Mouse (Mus musculus) Patski (cell line): ENCODE results near the gene Syt2. TPM values are rescaled to one million over a fixed set of nuclear protein-coding genes. Genes with fewer than 3 reads are reported as not detected.

Source experiments
- ATAC-seq: fragments of 100-300 bp; one replicate; pipeline ENCODE4 v1.8.0; 2021
- CTCF ChIA-PET: fragments of 350-600 bp; sonication (Branson Sonifier 250); formaldehyde crosslinking; loops from one replicate; lab custom pipeline; 2022; ENCODE audit warnings: inconsistent platforms; lab: Charles Lee
- POLR2A ChIA-PET: fragments of 350-600 bp; sonication (Branson Sonifier 250); formaldehyde crosslinking; loops from one replicate; lab custom pipeline; 2022; ENCODE audit warnings: antibody characterized with exemption, inconsistent platforms; lab: Charles Lee
- DNase-seq: peaks from one replicate; pipeline ENCODE4 v3.0.0-alpha.2; 2011; ENCODE audit warnings: low read depth, low spot score
- H3K27me3 ChIP-seq: fragments of 371-371 bp; one replicate; pipeline ENCODE4 v1.5.1; 2021
- CTCF ChIP-seq: fragments of 100-300 bp; IDR thresholded peaks from one replicate; pipeline ENCODE4 v1.5.1; 2021
- in situ Hi-C: fragments of 300-500 bp; cut with MboI; formaldehyde crosslinking; loops from 3 replicates; pipeline ENCODE4 v1.11.1; 2018; ENCODE audit warnings: low pct_unique_long_range_greater_than_20kb, mixed read lengths
- polyA plus RNA-seq: library from polyadenylated mRNA; unstranded; gene quantifications from one replicate; pipeline ENCODE4 v1.2.3, GENCODE M21; 2021

Syt2 gene
- polyA plus RNA-seq, 1 experiment from 2014 or later, result 0.37 TPM

DNA sequence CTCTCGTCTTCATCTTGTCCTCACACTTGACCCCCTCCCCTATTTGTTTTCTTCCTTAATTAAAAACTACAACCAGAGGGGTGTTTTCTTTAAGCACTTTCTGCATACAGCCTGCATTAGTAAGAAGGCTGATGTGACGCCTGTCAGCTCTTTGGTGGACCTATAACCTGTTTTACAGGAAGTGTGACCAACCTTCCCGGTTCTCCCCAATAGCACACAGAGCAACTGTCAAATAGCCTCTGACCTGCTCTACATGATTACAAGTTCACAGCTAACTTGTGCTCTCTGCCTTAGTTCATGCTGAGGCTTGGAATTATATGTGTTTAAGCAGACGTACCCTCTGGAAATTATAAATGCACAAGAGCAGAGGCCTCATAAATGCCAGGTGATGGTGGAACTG, 120.0 kb downstream of the Syt2 start:
- ATAC-seq (no peak), DNase-seq (no peak)
- CTCF ChIA-PET, result interaction anchor here (1.2 kb wide), 1 partner anchor 9 kb away, joined by 3 read pairs; no protein-coding TSS in a partner anchor
- H3K27me3 ChIP-seq, result no peaks in the 10 kb centered on the region
- no peak for TF ChIP-seq CTCF
- in situ Hi-C loops, result no loop called here
- POLR2A ChIA-PET, result no interaction called here

DNA sequence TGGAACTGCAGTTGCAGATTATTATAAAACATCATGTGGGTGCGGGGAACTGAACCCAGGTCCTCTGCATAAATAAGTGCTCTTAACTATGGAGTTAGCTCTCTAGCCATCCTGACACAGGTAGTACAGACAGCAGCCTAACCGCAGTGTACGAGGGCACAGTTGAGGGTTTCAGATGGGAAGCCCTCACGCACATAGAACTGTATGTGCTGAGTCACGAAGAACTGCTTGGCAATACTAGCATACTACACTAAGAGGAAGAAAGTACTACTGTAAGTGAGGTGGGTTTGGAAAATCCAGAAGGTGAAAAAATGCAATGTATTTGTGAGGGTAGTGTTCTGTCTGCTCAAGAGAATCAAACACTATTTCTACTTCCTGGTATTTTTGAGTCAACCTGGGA, 123.8 kb downstream of the Syt2 start:
- POLR2A ChIA-PET, result no interaction called here

DNA sequence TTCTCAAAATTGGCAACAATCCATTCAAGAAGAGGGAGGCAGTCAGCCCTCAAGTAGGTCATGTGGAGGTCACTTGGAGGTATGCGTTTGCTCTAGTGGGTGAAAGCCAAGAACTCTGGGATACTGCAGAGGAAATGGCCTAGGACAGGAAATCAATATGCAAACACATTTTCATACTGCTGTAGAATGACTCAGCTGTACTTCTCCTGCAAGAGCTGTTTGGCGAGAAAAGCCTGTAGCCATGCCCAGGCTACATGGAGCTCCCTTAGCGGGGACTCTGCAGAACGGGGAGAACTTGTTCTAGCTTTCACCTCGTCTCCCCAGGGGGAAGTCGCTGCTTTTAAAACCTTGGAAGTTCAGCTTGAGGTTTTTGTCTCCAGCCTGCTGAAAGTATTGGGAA, 124.9 kb downstream of the Syt2 start:
- ChIA-PET POLR2A (no interaction called here), CTCF (interaction anchor here (0.9 to 2.5 kb wide), 2 partner anchors 10 to 36 kb away, joined by 3 to 5 read pairs; no protein-coding TSS in a partner anchor)
- no peak for TF ChIP-seq CTCF
- in situ Hi-C loops, result no loop called here
- no peak for DNase-seq
- no peaks in the 10 kb centered on the region for H3K27me3 ChIP-seq
- no peak for ATAC-seq

More for the DNA sequence above, 123.8 kb downstream of the Syt2 start:
- no peaks in the 10 kb centered on the region for H3K27me3 ChIP-seq
- ATAC-seq (no peak), DNase-seq (no peak)
- CTCF ChIA-PET, result no interaction called here
- in situ Hi-C loops, result no loop called here
- TF ChIP-seq CTCF, result no peak

DNA sequence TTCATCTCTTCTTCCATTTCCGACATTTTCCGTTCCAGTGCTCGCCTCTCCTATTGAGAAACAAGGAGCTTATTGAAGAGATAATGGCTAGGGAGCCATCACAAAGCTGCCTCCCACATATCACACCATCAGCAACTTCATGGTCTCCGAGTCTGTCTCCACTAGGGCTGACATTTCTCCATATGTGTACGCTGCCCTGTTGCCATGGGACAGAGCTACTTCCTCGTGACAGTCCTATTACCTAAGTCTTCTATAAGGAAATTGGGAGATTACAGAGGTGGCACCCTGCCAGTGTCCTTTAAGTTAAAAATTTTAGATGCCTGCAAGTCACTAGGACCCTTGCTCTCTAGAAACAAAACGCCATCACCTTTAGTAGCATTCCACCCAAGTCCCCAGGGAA, 125.5 kb downstream of the Syt2 start:
- in situ Hi-C loops, result no loop called here
- ChIA-PET CTCF (interaction anchor here (0.7 to 2.5 kb wide), 3 partner anchors 11 to 53 kb away, joined by 3 to 5 read pairs (median 3); no protein-coding TSS in a partner anchor), POLR2A (no interaction called here)
- no peak for DNase-seq
- no peaks in the 10 kb centered on the region for H3K27me3 ChIP-seq
- ATAC-seq, result no peak
- TF ChIP-seq CTCF, result no peak

DNA sequence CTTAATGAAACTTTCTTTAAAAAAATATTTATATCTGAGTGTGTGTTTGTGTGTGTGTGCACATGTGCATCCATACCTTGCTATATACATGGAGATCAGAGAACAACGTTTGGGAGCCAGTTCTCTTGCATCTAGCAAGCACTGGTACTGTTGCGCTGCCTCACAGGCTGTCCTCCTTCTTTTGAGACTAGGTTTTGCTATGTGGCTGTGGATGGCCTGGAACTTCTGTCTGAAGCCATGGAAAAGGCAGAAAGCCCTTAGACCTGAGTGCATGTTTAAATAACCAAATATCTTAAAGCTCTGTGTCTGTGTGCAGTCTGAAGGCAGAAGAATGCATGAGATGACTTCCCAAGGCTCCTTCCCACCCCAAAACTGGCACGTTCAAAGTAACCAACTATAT, 126.3 kb downstream of the Syt2 start:
- no peaks in the 10 kb centered on the region for H3K27me3 ChIP-seq
- in situ Hi-C loops, result no loop called here
- POLR2A ChIA-PET, result interaction anchor here (0.6 to 1.2 kb wide), 2 partner anchors 11 to 187 kb away, joined by 3 read pairs; no protein-coding TSS in a partner anchor
- DNase-seq (no peak), ATAC-seq (no peak)
- no peak for TF ChIP-seq CTCF
- CTCF ChIA-PET, result interaction anchor here (0.8 to 2.5 kb wide), 3 partner anchors 12 to 27 kb away, joined by 3 to 5 read pairs (median 3); no protein-coding TSS in a partner anchor

DNA sequence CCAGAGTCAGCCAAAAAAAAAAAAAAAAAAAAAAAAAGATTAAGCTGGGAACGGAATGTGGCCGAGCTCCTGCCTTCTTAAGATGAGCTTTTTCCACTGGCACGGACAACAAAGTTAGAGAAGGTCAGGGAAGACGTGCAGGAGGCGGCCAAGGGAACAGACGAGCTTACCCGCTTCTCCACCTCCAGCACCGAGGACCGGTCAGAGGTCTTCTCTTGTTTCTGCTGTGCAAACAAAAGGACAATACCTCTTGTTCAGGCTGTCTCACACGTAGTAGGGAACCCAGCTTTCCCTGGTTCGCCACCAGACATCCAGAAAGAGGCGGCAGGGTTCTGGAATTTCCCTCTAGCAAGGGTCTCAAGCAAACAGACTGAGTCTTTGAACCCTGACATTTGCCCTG, 126.8 kb downstream of the Syt2 start:
- no peaks in the 10 kb centered on the region for H3K27me3 ChIP-seq
- CTCF ChIA-PET, result interaction anchor here (1.2 to 2.5 kb wide), 3 partner anchors 12 to 27 kb away, joined by 3 to 5 read pairs (median 3); no protein-coding TSS in a partner anchor
- no peak for ATAC-seq
- in situ Hi-C loops, result no loop called here
- no peak for TF ChIP-seq CTCF
- DNase-seq, result no peak
- POLR2A ChIA-PET, result interaction anchor here (0.6 to 1.2 kb wide), 2 partner anchors 11 to 186 kb away, joined by 3 read pairs; no protein-coding TSS in a partner anchor

DNA sequence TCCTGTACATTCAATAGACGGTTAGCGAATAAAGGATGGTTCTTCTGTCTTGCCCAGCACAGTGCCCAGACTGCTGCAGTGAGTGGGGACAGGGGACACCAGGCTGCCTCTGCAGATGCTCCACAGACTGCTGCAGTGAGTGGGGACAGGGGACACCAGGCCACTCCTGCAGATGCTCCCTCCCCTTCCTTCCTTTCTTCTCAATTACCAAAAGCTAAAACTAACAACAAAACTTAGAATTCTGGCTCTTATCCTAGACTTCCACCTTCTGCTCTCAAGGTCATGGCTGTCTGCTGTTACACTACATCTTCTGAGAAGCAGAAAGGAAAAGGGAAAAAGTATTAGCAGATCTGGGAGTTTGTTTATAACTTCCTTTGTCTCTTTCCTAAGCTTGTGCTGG, 127.8 kb downstream of the Syt2 start:
- ATAC-seq (no peak), DNase-seq (no peak)
- TF ChIP-seq CTCF, result no peak
- ChIA-PET POLR2A (interaction anchor here (0.9 to 1.2 kb wide), 2 partner anchors 15 to 33 kb away, joined by 3 to 4 read pairs; no protein-coding TSS in a partner anchor), CTCF (interaction anchor here (1.1 to 1.9 kb wide), 2 partner anchors 27 to 28 kb away, joined by 3 read pairs; no protein-coding TSS in a partner anchor)
- in situ Hi-C loops, result no loop called here
- H3K27me3 ChIP-seq, result no peaks in the 10 kb centered on the region

DNA sequence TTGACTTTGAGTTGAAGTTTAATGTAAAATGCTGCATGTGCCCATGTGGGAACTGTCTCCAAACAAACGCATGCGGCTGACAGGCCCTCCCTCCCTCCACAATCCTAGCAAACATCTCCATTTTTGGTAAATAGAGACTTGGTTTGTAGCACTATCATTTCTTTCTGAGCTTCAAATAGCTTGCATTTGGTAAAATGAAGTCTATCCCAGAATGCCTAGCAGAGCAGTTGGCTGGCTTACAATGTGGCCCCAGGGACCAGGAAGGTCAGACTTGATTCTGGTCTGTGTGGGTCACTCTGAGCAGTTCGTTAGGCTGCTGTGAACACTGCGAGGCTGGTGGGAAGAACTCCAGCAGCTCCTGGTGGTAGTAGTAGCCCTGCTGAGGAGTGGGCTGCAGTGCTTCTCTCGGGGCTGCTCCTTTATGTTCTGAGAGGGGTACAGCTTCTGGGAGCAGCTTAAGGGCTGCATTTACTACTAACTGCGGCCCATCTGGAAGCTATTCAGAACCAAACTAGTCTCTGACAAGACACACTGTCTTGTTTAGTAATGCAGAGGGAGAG, 128.3 kb downstream of the Syt2 start:
- ChIA-PET POLR2A (interaction anchor here (0.9 to 1.2 kb wide), 2 partner anchors 16 to 32 kb away, joined by 3 to 4 read pairs; no protein-coding TSS in a partner anchor), CTCF (interaction anchor here (0.9 to 1.9 kb wide), 4 partner anchors 9 to 29 kb away, joined by 3 read pairs; no protein-coding TSS in a partner anchor)
- no peak for TF ChIP-seq CTCF
- H3K27me3 ChIP-seq, result no peaks in the 10 kb centered on the region
- DNase-seq (no peak), ATAC-seq (no peak)
- in situ Hi-C loops, result no loop called here

DNA sequence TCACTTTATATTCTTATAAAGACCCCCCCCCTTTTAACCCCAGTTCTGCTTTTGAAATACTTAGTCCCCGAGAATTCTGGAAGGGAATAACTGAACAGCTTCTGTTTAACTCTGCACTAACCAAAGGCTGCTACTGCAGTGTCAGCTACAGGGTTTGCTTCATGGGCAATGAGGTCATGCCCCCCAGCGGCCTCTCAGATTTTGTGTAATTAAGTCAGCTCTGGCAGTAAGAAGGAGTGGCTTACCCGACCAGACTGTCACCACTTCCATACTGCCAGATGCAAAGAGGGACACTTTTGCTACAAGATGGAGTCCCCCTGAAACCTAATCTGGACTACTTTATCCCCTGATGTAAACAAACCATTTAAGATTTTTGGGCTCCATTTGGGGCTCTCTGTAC, 129.2 kb downstream of the Syt2 start:
- ATAC-seq (no peak), DNase-seq (no peak)
- POLR2A ChIA-PET, result no interaction called here
- no peak for TF ChIP-seq CTCF
- no peaks in the 10 kb centered on the region for H3K27me3 ChIP-seq
- CTCF ChIA-PET, result interaction anchor here (0.9 to 1.1 kb wide), 4 partner anchors 10 to 30 kb away, joined by 3 read pairs; no protein-coding TSS in a partner anchor
- in situ Hi-C loops, result no loop called here

DNA sequence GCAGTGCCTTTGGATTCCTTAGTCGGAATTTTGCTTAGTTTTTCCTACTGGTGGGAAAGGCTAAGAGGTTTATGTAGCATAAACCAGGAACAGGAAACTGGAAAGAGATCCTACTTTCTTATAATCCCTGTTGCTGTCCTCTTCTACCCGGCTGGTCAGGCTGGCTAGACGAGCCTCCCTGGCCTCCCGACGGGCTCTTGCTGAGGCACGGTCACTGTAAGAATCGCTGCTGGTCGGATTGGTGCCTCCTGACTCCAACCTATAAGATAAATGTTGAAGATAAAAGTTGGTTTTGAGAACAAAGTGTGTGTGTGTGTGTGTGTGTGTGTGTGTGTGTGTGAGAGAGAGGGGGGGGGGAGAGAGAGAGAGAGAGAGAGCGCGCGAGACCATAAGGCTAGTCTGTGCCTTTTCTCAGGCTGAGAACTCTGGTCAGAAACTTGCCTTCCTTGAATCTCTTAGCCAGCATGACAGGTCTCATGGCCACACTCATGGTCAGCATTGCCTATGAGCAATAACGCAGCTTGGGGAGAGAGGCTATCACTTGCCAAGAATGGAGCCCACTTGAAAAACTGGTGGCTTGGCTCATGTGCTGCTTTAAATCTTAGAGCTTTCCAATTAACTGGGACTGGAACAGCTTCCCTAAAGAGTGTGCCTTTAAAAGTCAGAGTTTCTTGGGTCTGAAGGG, 130.9 kb downstream of the Syt2 start:
- no peaks in the 10 kb centered on the region for H3K27me3 ChIP-seq
- ChIA-PET CTCF (interaction anchor here (1.2 kb wide), 1 partner anchor 24 kb away, joined by 3 read pairs; no protein-coding TSS in a partner anchor), POLR2A (interaction anchor here (0.7 kb wide), 1 partner anchor 14 kb away, joined by 3 read pairs; no protein-coding TSS in a partner anchor)
- in situ Hi-C loops, result no loop called here
- no peak for DNase-seq
- no peak for ATAC-seq
- no peak for TF ChIP-seq CTCF
